Mouse (Mus musculus) intestine, embryonic 15.5 days (tissue): ENCODE results near the gene Nufip1. TPM values are rescaled to one million over a fixed set of nuclear protein-coding genes. Genes with fewer than 3 reads are reported as not detected.

Source experiments
- ATAC-seq: fragments of 200-750 bp; cut with Nextera tagmentation; 2 replicates; pipeline ENCODE4 v1.8.0; 2017; ENCODE audit warnings: moderate TSS enrichment, moderate library complexity
- H3K27ac ChIP-seq: fragments of 300-500 bp; sonication (generic); 2 replicates; pipeline ENCODE4 v1.5.1; 2015; ENCODE audit warnings: mild to moderate bottlenecking, inconsistent platforms
- H3K27me3 ChIP-seq: fragments of 300-500 bp; sonication (generic); replicated peaks from 2 replicates; pipeline ENCODE4 v1.6.1; 2015; ENCODE audit warnings: inconsistent platforms
- H3K36me3 ChIP-seq: fragments of 300-500 bp; sonication (generic); 2 replicates; pipeline ENCODE4 v1.6.1; 2015; ENCODE audit warnings: inconsistent platforms
- H3K4me1 ChIP-seq: fragments of 300-500 bp; sonication (generic); replicated peaks from 2 replicates; pipeline ENCODE4 v1.6.1; 2015; ENCODE audit warnings: inconsistent platforms
- H3K4me2 ChIP-seq: fragments of 300-500 bp; sonication (generic); replicated peaks from 2 replicates; pipeline ENCODE4 v1.6.1; 2015; ENCODE audit warnings: mild to moderate bottlenecking, inconsistent platforms
- H3K4me3 ChIP-seq: fragments of 300-500 bp; sonication (generic); replicated peaks from 2 replicates; pipeline ENCODE4 v1.5.1; 2015; ENCODE audit warnings: inconsistent platforms
- H3K9ac ChIP-seq: fragments of 300-500 bp; sonication (generic); 2 replicates; pipeline ENCODE4 v1.6.1; 2015; ENCODE audit warnings: inconsistent platforms
- H3K9me3 ChIP-seq: fragments of 300-500 bp; sonication (generic); 2 replicates; pipeline ENCODE4 v1.6.1; 2016; ENCODE audit warnings: inconsistent platforms
- WGBS: fragments of 180-500 bp; shearing (Covaris S2); methylation state at CpG from one replicate; pipeline ENCODE4 v1.1.7; 2015; 5-methylcytosine and 5-hydroxymethylcytosine counted together
- polyA plus RNA-seq: library from polyadenylated mRNA; unstranded; fragments of >200 nt; fragmentation: Nextera tagmentation; extraction: Ambion mirVana; gene quantifications from 2 replicates; pipeline ENCODE4 v1.2.1, GENCODE M21; 2015

Nufip1 gene
- polyA plus RNA-seq, 1 experiment from 2014 or later = 17.4 TPM

GRCm38 (mm10) chr14:76097815-76098214 lies 12.9 kb upstream of the Nufip1 start:
- H3K27me3 ChIP-seq = no peaks in the 10 kb centered on the region
- no peaks in the 10 kb centered on the region for H3K4me1 ChIP-seq
- ATAC-seq = no peak
- 85% methylated on average over 5 of the region's 5 CpGs for WGBS
- H3K27ac ChIP-seq = no peak overlapping the region
- H3K4me3 ChIP-seq = no peak overlapping the region
- no peak overlapping the region for H3K4me2 ChIP-seq
- H3K36me3 ChIP-seq = peaks cover 20% of the 10 kb centered on the region
- H3K9me3 ChIP-seq = no peaks in the 10 kb centered on the region
- no peak overlapping the region for H3K9ac ChIP-seq

- no peak for ATAC-seq
- Histone ChIP-seq H3K27ac (no peak overlapping the region), H3K4me3 (no peak overlapping the region), H3K36me3 (peaks cover 20% of the 10 kb centered on the region), H3K9me3 (no peaks in the 10 kb centered on the region), H3K4me2 (no peak overlapping the region), H3K9ac (no peak overlapping the region), H3K4me1 (no peaks in the 10 kb centered on the region), H3K27me3 (no peaks in the 10 kb centered on the region)
- 90% methylated on average over 9 of the region's 9 CpGs for WGBS
These were observed 11.1 kb upstream of the Nufip1 start for GRCm38 (mm10) chr14:76099543-76099942.

GRCm38 (mm10) chr14:76115744-76116143 lies 5.1 kb downstream of the Nufip1 start:
- 85% methylated on average over 5 of the region's 5 CpGs for WGBS
- no peak overlapping the region for H3K4me2 ChIP-seq
- H3K4me1 ChIP-seq = no peaks in the 10 kb centered on the region
- no peak overlapping the region for H3K27ac ChIP-seq
- no peak overlapping the region for H3K4me3 ChIP-seq
- peaks cover 33% of the 10 kb centered on the region for H3K36me3 ChIP-seq
- no peaks in the 10 kb centered on the region for H3K9me3 ChIP-seq
- no peaks in the 10 kb centered on the region for H3K27me3 ChIP-seq
- ATAC-seq = no peak
- no peak overlapping the region for H3K9ac ChIP-seq

GRCm38 (mm10) chr14:76118963-76119362 lies 8.3 kb downstream of the Nufip1 start:
- Histone ChIP-seq H3K9me3 (no peaks in the 10 kb centered on the region), H3K36me3 (peaks cover 34% of the 10 kb centered on the region), H3K4me1 (no peaks in the 10 kb centered on the region; the same call in 1 of the 2 replicates), H3K4me3 (no peak overlapping the region), H3K27me3 (no peaks in the 10 kb centered on the region), H3K27ac (no peak overlapping the region), H3K4me2 (no peak overlapping the region), H3K9ac (no peak overlapping the region)
- 47% methylated on average over 4 of the region's 4 CpGs for WGBS
- peak; percentile 63; the same call in 1 of the 2 replicates for ATAC-seq

GRCm38 (mm10) chr14:76120472-76120871 lies 9.8 kb downstream of the Nufip1 start:
- no peak for ATAC-seq
- no peak overlapping the region for H3K27ac ChIP-seq
- H3K4me2 ChIP-seq = no peak overlapping the region
- H3K36me3 ChIP-seq = peaks cover 28% of the 10 kb centered on the region
- H3K4me1 ChIP-seq = no peaks in the 10 kb centered on the region; the same call in 1 of the 2 replicates
- no peak overlapping the region for H3K9ac ChIP-seq
- H3K27me3 ChIP-seq = no peaks in the 10 kb centered on the region
- no peaks in the 10 kb centered on the region for H3K9me3 ChIP-seq
- 92% methylated on average over 4 of the region's 4 CpGs for WGBS
- H3K4me3 ChIP-seq = no peak overlapping the region

GRCm38 (mm10) chr14:76121901-76122662 lies 11.4 kb downstream of the Nufip1 start:
- H3K27ac ChIP-seq = no peak overlapping the region
- H3K27me3 ChIP-seq = no peaks in the 10 kb centered on the region
- peak; percentile 55; the same call in 1 of the 2 replicates for ATAC-seq
- no peak overlapping the region for H3K4me3 ChIP-seq
- H3K4me2 ChIP-seq = no peak overlapping the region
- H3K4me1 ChIP-seq = no peaks in the 10 kb centered on the region; the same call in 1 of the 2 replicates
- 63% methylated on average over 6 of the region's 6 CpGs for WGBS
- no peak overlapping the region for H3K9ac ChIP-seq
- no peaks in the 10 kb centered on the region for H3K9me3 ChIP-seq
- peaks cover 28% of the 10 kb centered on the region for H3K36me3 ChIP-seq

GRCm38 (mm10) chr14:76122663-76123058 lies 12.0 kb downstream of the Nufip1 start:
- no peak for ATAC-seq
- Histone ChIP-seq H3K4me1 (no peaks in the 10 kb centered on the region; the same call in 1 of the 2 replicates), H3K9ac (no peak overlapping the region), H3K27me3 (no peaks in the 10 kb centered on the region), H3K4me2 (no peak overlapping the region), H3K9me3 (no peaks in the 10 kb centered on the region), H3K36me3 (peaks cover 28% of the 10 kb centered on the region), H3K4me3 (no peak overlapping the region), H3K27ac (no peak overlapping the region)
- 91% methylated on average over 8 of the region's 8 CpGs for WGBS

- ATAC-seq = no peak
- Histone ChIP-seq H3K4me2 (no peak overlapping the region), H3K9me3 (no peaks in the 10 kb centered on the region), H3K4me1 (no peaks in the 10 kb centered on the region; the same call in 1 of the 2 replicates), H3K4me3 (no peak overlapping the region), H3K27me3 (no peaks in the 10 kb centered on the region), H3K27ac (no peak overlapping the region), H3K36me3 (peaks cover 36% of the 10 kb centered on the region), H3K9ac (no peak overlapping the region)
- WGBS = 89% methylated on average over 3 of the region's 3 CpGs
These were observed 16.6 kb downstream of the Nufip1 start for GRCm38 (mm10) chr14:76127311-76127710.

GRCm38 (mm10) chr14:76128174-76128573 lies 17.5 kb downstream of the Nufip1 start:
- H3K9me3 ChIP-seq = no peaks in the 10 kb centered on the region
- no peak for ATAC-seq
- peaks cover 39% of the 10 kb centered on the region for H3K36me3 ChIP-seq
- no peak overlapping the region for H3K27ac ChIP-seq
- H3K9ac ChIP-seq = no peak overlapping the region
- 83% methylated on average over 4 of the region's 4 CpGs for WGBS
- no peak overlapping the region for H3K4me2 ChIP-seq
- H3K4me3 ChIP-seq = no peak overlapping the region
- H3K4me1 ChIP-seq = no peaks in the 10 kb centered on the region
- H3K27me3 ChIP-seq = no peaks in the 10 kb centered on the region

GRCm38 (mm10) chr14:76134975-76135374 lies 24.3 kb downstream of the Nufip1 start:
- H3K9me3 ChIP-seq = no peaks in the 10 kb centered on the region
- H3K9ac ChIP-seq = no peak overlapping the region
- no peak overlapping the region for H3K4me3 ChIP-seq
- H3K27me3 ChIP-seq = no peaks in the 10 kb centered on the region
- H3K4me1 ChIP-seq = no peaks in the 10 kb centered on the region
- peaks cover 37% of the 10 kb centered on the region for H3K36me3 ChIP-seq
- no peak overlapping the region for H3K4me2 ChIP-seq
- H3K27ac ChIP-seq = no peak overlapping the region
- WGBS = 93% methylated on average over 4 of the region's 4 CpGs
- no peak for ATAC-seq

- Histone ChIP-seq H3K9ac (no peak overlapping the region), H3K4me3 (no peak overlapping the region), H3K4me2 (no peak overlapping the region), H3K36me3 (no peaks in the 10 kb centered on the region), H3K9me3 (no peaks in the 10 kb centered on the region), H3K27me3 (no peaks in the 10 kb centered on the region), H3K27ac (no peak overlapping the region), H3K4me1 (peaks cover 7% of the 10 kb centered on the region; the same call in 1 of the 2 replicates)
- no peak for ATAC-seq
- 82% methylated on average over 1 of the region's 1 CpGs for WGBS
These were observed 34.6 kb downstream of the Nufip1 start for GRCm38 (mm10) chr14:76145248-76145647.

GRCm38 (mm10) chr14:76145868-76146267 lies 35.2 kb downstream of the Nufip1 start:
- no peak for ATAC-seq
- H3K36me3 ChIP-seq = no peaks in the 10 kb centered on the region
- no peaks in the 10 kb centered on the region for H3K9me3 ChIP-seq
- no peak overlapping the region for H3K4me3 ChIP-seq
- H3K4me1 ChIP-seq = peaks cover 7% of the 10 kb centered on the region; the same call in 1 of the 2 replicates
- no peak overlapping the region for H3K27ac ChIP-seq
- no peak overlapping the region for H3K4me2 ChIP-seq
- H3K9ac ChIP-seq = no peak overlapping the region
- 46% methylated on average over 7 of the region's 7 CpGs for WGBS
- H3K27me3 ChIP-seq = no peaks in the 10 kb centered on the region

- Histone ChIP-seq H3K27me3 (no peaks in the 10 kb centered on the region), H3K9me3 (no peaks in the 10 kb centered on the region), H3K4me2 (no peak overlapping the region), H3K27ac (no peak overlapping the region), H3K9ac (no peak overlapping the region), H3K4me1 (peaks cover 7% of the 10 kb centered on the region; the same call in 1 of the 2 replicates), H3K36me3 (no peaks in the 10 kb centered on the region), H3K4me3 (no peak overlapping the region)
- no peak for ATAC-seq
- WGBS = 64% methylated on average over 6 of the region's 6 CpGs
These were observed 36.4 kb downstream of the Nufip1 start for GRCm38 (mm10) chr14:76147061-76147460.
